Mouse (Mus musculus): ENCODE measurements at regions not wholly inside any gene's neighbourhood (a gene's known extent, or its start where the extent isn't known, plus 50 kb on each side); places are given as distances from the start of the nearest gene placed in this dataset.

DNA sequence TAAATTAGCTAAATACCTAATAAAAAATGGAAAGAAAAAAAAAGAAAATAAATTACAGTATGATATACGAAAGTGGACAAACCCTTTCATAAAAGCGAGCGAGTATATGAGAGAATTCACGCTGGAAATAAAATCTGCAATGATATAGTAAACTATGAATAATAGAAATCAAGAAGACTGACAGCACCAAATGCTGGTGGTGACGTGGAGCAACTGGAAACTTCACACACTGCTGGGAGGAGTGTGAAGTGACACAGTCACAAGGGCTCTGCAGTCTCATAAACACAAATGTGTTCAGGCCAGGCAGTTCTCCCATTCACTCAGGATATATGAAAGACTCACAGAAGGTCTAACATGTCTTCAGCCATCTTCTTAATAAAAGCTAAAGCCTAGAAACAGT, 89.5 kb upstream of the Tprg start:
- Histone ChIP-seq H3K4me3 (ENCODE audit: insufficient read depth, low read depth, low read length) (no peak overlapping the region), H3K27ac (replicated peaks; ENCODE audit: low read depth, low read length) (no peak overlapping the region), H3K4me1 (ENCODE audit: control insufficient read depth, insufficient read depth, insufficient read length, low read length) (no peaks in the 10 kb centered on the region)

DNA sequence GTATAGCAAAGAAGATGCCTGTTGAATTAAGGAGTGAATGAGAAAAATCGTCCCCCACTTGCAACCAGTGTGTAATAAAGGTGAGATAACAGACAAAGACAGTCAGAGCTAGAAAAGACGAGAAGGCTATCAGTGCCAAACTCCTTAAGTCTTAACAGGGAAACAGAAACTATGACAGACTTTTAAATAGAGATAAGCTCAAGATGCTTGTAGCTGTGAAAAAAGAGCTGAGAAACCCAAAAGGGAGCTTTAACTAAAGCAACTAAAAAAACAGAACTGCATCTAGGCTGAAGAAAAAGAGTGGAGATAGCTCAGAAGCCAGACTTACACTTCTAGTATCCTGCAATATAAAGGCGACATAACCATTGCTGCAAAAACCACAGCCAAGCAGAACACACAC, 87.8 kb upstream of the Tprg start:
- Histone ChIP-seq H3K27ac (replicated peaks; ENCODE audit: low read depth, low read length) (no peak overlapping the region), H3K4me1 (ENCODE audit: control insufficient read depth, insufficient read depth, insufficient read length, low read length) (no peaks in the 10 kb centered on the region), H3K4me3 (ENCODE audit: insufficient read depth, low read depth, low read length) (no peak overlapping the region)

DNA sequence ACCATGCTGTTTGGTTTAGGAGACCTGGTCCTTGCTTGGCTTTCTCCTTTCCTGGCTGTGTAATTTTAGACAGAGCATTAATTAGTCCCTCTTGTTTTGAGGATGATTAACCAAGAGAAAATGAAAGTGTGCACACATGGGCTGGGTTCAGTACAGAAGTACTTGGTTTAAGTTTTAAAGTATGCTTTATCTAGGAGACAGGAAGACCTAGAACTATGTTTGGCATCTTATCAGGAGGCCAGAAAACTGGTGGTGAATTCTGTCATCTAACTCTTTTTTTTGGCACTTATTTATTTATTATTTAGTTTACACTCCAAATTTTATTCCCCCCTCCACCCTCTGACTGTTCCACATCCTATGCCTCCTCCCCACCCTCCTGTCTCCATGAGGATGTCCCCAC, 86.6 kb upstream of the Tprg start:
- H3K4me1 ChIP-seq (ENCODE audit: control insufficient read depth, insufficient read depth, insufficient read length, low read length), result no peaks in the 10 kb centered on the region
- no peak overlapping the region for H3K27ac ChIP-seq (replicated peaks; ENCODE audit: low read depth, low read length)
- H3K4me3 ChIP-seq (ENCODE audit: insufficient read depth, low read depth, low read length), result no peak overlapping the region

DNA sequence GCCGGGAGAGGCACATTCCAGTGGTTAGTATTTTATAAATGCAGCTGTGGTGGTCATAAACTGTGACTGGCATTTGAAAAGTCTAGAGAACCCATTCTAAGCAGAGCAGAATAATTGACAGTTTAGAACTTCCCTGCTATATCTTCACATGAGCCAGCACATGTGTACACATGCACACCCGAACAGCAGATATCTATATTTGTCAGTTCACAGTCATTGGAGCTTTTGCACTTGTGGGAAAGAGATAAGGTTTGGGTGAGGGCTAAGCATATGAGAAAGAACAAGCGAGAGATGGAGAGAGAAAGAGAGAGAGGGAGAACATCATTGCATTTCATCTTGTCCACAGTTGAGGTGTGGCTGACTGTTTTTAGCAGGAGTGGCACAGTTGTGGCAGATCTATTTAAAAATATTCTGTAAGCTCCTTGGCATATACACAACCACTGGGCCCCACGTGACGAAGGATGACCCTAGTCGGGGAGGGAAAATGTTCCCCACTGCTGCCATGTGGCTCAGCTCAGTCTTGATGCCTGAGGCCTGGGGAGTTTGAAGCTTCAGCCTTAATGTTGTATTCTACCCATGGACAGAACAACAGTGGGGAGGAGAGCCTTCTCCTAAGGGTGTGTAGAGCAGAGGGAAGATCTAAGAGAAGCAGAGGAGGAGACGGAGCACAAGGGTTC, 85.4 kb upstream of the Tprg start:
- Histone ChIP-seq H3K4me1 (ENCODE audit: control insufficient read depth, insufficient read depth, insufficient read length, low read length) (no peaks in the 10 kb centered on the region), H3K4me3 (ENCODE audit: insufficient read depth, low read depth, low read length) (no peak overlapping the region), H3K27ac (replicated peaks; ENCODE audit: low read depth, low read length) (no peak overlapping the region)

DNA sequence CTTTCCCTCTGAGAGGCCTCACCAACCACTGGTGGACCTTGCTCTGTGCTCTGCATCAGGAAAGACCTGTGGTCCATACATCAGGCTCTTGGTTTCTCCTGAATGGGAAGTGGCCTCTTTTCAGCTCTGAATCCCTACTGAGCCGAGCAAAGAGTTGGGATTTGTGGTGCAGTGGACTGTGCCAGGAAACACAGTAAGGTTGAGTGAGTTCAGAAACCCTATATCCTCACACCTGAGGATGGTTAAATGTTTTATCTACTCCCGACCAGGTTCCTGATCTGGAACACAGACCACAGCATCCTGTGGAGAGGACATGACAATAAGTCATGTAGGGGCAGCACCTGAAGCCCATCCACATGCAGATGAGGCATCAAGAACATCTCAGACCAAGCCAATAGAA, 73.4 kb upstream of the Tprg start:
- Histone ChIP-seq H3K4me1 (ENCODE audit: control insufficient read depth, insufficient read depth, insufficient read length, low read length) (no peaks in the 10 kb centered on the region), H3K4me3 (ENCODE audit: insufficient read depth, low read depth, low read length) (no peak overlapping the region), H3K27ac (replicated peaks; ENCODE audit: low read depth, low read length) (no peak overlapping the region)

DNA sequence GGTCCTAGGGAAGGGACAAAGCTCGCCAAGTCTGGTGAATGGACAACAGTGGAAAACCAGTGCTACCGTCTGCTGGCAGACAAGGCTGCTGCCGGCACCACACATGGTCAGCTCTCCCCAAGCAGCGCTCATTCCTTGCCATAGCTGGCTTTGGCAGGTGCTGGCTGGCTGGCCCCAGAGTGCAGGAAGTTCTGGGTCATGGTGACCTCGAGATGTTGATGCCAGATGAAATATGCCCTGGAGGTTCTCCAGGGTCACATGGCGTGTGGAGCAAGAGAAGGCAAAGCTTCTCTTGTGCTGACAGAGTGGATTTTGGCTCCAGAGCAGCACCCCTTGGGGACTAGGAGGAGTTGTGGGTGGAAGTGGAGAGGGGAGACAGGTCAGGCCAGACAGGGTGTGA, 66.1 kb upstream of the Tprg start:
- Histone ChIP-seq H3K27ac (replicated peaks; ENCODE audit: low read depth, low read length) (peak overlapping the region; percentile 98), H3K4me1 (ENCODE audit: control insufficient read depth, insufficient read depth, insufficient read length, low read length) (peaks cover 13% of the 10 kb centered on the region), H3K4me3 (ENCODE audit: insufficient read depth, low read depth, low read length) (no peak overlapping the region)

DNA sequence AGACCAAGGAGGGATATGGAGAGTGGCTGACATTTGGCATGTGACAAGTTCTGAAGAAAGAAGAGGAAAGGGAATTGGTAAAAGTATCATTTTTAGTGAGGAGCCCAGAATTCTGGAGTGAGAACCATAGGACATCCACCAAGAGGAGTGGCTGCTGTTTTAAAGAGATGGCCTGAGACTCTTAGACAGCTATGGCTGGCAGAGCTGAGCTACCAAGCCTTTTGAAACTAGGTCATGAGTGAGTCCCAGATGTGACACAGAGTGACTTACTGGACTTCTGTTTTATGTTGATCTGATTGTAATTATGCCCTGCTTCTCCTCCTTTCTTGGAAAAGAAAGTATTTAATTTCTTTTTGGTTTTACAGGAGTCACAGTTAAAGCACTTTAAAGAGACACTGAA, 61.8 kb upstream of the Tprg start:
- Histone ChIP-seq H3K4me3 (ENCODE audit: insufficient read depth, low read depth, low read length) (no peak overlapping the region), H3K4me1 (ENCODE audit: control insufficient read depth, insufficient read depth, insufficient read length, low read length) (peaks cover 13% of the 10 kb centered on the region), H3K27ac (replicated peaks; ENCODE audit: low read depth, low read length) (peak overlapping the region; percentile 69)
